Mouse (Mus musculus) right cerebral cortex, postnatal 10 days (tissue): ENCODE measurements around the gene Iqcj.

ENCODE experiments used
- DNase-seq, 2 experiments: peaks; one replicate each; pipeline ENCODE4 v3.0.0; 2021; ENCODE audit warnings: low spot score in 2 of 2

Gene Iqcj

DNA sequence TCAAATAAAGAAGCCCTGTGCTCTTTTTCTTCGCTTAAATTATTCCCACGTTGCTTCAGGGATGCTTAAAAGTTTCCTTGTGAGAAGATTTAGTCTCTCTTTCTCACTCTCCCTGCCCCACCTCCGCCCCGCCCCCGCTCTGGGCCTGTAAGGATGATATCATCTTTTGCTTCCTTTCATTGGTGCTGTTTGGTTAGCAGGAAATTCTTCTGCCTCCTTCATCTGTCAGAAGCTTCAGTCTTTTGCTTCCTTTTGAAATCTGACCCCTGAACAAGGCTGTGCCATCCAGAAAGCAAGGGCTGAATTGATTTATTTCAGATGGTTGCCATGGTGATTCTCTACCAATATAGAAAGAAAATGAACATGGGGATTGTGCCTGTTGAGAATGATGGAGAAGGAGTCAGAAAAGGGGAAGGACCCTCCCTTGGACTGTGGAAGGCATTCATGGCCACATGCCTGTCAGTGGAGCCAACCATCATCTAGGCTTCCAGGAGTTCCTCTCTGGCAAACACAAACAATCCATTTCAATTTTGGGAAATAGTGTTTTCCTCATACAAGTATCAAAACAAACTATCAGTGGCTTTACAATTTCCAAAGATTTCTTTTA is 62.5 kb downstream of the Iqcj start:
- peak; percentile 52 to 69 for DNase-seq

DNA sequence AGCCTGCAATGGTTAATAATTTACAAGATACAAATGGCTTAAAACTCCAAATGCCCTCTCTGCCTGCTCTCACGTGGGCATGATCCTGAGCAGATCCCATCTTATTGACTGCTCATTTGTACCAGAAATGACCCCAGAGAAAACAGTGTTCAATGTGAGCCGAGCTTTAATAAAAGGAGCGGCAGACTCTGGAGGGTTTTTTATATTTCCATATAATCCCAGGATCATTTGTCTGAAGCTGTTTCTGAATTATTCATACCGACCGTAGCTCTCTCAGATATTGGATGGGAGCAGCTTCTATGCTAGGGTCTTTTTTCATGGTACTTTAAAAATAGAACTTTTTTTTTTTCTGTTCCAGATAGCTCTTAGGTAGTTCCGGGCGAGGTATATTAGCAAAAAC is 67.7 kb downstream of the Iqcj start:
- no peak for DNase-seq

DNA sequence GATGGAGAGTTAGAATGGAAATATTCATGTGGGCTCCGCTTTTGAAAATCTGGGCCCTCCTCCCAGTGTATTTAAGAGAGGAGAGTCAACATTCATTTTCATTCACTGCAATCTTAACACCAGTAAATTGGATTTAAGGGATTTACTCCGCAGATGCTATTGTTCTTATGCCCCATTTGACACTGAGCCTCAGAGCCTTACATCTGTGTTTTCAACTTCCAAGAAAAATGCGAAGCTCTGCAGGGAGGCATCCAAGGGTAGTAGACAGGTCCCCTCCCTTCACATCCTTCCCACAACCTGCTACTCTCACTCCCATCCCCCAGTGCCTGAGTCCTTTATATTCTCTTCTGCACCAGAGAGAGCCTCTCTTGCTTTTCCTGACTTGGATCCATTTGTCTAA is 68.1 kb downstream of the Iqcj start:
- DNase-seq, result no peak

DNA sequence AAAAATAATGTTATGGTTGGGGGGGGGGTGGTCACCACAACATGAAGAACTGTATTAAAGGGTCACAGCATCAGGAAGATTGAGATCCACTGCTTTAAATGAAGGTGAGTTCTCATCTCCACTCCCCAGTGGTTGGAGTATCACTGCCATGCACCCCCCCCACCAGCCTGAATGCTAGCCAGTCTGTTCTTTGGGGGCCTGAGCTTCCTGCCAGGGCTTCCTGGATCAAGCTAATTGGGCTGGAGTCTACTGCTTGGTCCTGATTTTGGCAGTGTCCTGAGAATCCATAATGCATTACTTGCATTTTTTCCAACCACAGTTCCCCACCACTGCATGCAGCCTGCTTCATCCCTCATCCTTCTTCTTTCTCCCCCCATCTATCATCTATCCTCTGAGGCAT is 68.7 kb downstream of the Iqcj start:
- peak; percentile 54 to 58 for DNase-seq

DNA sequence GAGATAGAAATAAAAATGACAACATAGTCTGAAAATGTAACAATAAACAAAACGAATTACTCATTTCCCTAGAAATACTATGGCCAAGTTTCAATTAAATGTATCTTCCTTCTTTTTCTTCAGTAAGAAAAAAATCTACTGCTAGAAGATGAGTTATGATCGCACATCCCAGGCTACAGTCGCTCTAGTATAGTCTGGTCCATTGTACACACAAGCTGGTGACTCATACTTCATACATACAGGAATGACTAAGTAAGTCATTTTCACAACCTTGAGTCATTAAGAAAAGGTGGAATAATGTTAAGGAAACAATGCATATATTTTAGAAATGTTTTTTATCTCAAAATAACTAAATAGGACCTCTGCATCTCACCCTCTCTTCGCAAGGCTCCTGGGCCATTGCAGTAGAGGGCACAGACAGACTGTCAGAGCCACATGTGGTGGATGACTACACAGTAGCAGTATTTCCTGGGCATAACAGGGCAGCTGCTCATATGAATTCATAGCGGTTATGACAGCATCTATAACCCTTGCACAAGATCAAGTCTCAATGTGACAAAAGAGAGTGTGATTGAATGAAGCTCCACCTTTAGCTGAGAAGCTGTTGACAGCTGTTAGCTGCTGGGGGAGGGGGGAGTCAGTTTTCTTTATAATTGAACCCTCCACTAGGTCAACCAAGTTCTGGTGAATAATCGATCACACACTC is 70.1 kb downstream of the Iqcj start:
- DNase-seq, result no peak

DNA sequence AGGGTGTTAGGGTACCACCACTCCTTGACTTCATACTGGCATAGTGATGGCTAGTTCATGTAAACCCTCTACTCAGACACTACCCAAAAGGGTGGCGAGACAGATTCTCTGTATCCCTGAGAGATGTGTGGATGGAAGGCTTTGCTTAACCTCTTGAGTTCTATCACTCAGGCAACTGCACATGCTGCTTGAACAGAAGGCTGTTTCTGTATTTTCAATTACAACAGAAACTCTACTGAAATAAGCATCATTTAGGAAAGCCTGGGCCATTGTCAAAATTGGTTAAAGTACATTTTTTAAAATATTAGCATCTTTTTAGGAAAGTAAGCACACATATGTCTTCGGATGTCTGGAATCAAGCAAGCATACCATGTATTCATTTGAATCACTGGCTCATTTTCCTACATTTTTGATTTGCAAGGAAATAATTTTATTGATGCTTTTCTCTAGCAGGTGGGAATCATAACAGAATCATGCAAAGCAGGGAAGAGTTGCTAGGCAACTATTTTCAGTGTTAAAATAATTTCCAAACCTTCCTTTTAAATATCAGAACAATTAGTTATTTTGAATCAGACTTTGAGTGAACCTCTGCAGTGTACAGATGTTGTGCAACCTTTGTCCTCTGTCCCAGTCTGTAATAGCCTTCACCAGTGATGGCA is 82.4 kb downstream of the Iqcj start:
- DNase-seq, result no peak

DNA sequence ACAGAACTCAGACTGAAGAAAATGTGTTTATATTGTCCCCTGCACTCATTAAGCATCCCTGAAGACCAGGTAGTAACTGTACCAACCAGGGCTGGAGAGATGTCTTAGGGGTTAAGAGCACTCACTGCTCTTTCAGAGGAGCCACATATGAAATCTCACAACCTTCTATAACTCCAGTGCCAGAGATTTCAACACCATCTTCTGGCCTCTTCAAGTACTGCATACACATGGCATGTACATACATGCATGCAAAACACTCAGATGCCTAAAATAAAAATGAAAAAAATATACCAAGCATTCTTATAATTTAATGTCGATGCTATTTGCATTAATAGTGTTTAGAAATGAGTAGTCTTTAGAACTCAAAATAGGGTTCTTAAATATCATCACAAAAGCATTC is 88.0 kb downstream of the Iqcj start:
- no peak for DNase-seq

DNA sequence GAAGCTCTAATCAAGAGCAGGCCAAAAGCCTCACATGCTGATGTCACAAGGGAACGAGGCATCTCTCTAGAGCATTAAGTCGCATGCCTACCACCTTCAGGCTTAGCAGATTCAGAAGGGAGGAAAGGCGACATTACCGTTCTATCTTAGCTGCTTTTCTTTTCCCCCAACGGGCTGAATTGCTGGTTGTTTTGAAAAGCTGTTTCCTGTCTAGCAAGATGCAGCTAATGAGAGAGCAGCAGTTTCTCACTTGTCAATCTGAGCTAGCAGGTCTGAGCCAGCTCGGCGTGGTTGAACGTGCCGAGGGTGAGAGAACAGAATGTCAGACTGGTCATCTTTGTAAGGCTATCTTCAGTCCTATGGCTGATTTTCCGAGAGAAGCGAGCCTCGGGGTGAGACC is 91.3 kb downstream of the Iqcj start:
- DNase-seq, result no peak

DNA sequence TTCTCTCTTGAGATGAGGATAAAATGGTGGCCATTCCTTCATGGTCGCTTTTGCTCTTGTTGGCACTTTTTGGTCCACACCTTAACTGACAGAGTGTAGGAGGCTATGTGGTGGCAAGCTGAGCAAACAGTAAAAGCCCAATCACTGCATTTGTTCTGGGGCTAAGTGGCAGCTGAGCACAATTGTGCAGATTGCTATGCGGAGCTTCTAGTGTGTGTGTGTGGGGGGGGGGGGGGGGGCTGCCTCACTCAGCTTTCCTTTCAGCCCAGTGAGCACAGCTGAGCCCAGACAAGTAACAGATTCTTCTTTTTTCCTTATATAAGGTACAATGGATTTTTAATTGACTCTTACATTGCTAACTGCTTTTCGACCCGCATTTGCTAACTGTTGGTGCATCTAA is 110.4 kb downstream of the Iqcj start:
- DNase-seq, result no peak

DNA sequence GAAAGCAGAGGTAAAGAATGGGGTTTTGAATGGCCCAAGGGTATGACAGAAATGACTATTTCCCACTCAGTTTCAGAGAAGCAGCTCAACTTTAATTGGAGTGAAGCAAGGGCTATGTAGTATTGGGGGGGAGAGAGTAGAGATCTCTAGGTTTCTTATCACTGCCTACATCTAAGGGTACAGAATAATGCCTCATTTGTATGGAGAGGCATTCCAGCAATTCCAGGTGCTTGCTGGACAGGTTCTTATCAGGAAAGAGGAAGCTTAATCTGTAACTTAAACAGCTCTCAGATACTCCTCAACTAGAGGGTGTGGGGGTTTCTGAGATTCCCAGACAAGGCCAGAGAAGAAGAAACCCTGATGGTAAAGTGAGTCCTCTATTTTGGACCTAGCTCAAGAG is 120.3 kb downstream of the Iqcj start:
- no peak for DNase-seq

DNA sequence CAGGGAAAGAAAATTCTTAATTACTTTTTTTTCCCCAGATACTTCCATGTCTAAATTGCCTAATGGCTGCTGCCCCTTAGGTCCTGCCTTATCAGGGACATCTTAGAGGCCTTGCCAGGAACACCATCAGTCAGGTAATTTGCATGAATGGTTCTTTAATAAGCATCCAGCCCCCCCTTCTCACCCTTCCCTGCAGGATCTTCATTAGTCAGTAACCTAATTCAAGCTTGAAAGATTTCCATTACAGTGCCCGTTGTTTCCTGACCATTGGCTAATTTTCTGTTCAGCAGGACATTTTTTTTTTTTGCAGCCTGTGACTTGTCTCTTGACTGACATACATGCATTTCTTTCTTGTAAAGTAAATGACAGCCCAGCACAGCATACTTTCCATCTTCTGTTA is 123.8 kb downstream of the Iqcj start:
- DNase-seq, result no peak

DNA sequence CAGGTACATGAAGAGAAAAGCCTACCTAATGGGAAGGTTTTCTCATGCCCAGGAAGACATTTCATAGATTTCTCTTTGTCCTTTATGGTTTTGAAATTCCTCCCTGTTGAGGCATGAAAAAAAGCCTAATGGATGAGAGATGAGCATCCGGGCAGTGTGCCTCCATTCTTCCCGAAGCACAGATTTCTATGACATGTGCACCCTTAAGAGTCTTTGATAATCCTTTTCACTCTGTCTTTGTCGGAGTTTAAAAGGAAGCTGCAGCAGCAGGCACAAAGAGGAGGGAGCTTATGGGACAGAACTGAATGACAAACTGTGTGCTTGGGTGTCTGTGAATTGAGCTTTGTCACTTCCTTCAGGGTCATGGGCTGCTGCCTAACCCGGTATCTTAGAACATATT is 127.4 kb downstream of the Iqcj start:
- no peak for DNase-seq

DNA sequence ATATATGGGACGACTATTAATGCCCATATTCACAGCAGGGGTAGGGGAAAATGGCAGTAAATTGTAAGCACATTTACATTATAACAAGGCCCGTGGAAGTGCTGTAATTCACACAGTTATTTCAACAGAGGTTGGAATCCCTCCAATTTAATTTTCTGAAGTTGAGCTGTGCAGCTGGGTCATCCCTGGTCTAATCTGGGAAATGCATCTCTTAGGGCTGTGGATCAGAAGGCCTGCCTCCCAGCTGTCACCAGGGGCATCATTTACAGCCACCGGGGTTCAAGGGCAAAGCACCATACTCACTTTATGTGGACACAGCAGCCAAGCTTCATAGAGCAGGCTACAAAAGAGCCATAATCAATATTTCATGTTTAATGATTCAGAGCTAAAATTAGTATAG is 144.1 kb downstream of the Iqcj start:
- DNase-seq, result no peak

DNA sequence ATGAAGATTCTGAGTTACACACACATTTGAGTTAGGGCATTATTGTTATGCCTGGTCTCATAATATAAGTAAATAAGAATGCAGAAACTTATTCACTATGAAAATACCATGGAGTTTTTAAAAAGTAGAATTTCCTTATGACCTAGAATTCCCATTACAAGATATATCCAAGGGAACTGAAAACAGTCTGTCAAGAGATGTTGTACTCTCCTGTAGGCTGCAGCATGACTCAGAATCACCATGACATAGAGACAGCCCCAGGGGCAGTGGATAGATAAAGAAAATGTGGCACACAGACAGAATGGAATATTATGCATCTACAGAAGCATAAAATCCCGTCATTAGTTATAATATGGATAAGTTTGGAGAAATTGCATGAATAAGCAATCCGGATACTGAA is 150.9 kb downstream of the Iqcj start:
- DNase-seq, result no peak

DNA sequence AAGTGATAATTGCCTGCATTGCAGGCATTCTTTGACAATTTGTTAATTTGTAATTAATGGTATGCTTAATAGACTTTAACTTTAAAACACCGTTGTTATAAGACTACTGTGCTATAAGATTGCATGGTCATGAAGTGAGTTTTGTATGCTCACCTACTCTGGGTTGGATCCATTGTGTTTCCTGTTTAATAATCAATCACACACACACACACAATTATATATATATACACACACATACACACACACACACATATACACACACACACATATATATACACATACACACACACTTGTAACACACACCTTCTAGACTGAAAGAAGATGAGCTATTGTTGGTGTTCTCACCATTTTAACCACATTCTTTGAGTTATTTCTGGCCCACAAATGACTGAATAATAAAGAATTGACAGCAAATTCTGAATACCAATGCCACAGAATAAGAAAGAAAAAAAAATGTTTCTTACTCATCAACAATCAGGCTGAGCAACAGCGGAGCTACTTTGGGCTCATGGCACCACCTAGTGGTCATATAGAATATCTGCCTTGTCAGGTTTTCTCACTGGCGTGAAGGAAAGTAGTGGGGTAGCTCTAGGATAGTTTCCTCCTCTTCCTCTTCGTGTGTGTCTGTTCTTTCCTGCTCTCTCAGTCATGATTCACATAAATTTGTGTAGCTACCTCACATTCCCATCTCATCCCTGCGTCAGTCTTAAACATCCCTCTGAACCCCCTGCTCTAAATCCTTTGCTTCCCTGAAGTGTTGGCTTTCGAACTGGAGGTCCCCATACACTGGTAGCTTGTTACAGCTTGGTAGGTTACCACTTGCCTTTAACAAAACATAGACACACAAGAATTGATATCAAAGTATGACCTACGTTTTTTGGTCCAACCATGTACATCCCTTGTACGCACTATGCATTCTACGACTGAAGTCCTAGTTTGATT is 153.7 kb downstream of the Iqcj start:
- peak; percentile 61 to 69 for DNase-seq

DNA sequence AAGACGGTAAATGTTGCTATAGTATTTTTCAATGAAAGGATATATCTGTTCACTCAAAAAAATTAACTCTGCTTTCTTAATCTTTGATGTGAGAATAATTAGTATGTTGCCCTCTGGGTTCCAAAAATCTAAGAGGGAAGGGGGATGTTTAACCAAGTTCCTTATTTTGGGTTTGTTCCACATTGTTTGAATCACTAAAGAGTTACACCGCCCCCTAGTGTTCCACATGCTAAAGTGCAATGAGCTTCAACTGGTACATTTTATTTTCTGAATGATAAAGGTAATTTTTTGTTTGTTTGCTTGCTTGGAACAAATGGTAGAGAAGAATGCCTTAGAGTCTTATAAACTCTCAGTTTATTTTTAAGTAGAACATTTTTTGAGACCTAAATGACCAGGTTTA is 161.5 kb downstream of the Iqcj start:
- peak in 1 of 2 experiments; percentile 46 for DNase-seq

DNA sequence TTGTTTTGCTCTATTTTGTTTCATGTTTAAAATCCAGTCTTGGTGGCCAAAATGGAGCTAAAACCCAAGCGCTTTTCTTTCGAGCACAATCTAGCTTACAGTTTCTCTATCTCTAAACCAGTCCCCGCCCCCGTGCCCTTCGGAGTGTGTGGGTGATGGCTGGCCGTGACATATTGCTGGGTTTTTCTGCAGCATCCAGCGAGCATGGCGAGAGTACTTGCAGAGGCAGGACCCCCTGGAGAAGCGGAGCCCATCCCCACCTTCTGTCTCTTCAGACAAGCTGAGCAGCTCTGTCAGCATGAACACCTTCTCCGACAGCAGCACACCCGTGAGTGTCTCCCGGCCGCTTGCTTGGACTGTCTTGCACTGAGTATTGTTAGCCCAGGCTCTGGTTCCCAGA is 163.1 kb downstream of the Iqcj start:
- no peak for DNase-seq

DNA sequence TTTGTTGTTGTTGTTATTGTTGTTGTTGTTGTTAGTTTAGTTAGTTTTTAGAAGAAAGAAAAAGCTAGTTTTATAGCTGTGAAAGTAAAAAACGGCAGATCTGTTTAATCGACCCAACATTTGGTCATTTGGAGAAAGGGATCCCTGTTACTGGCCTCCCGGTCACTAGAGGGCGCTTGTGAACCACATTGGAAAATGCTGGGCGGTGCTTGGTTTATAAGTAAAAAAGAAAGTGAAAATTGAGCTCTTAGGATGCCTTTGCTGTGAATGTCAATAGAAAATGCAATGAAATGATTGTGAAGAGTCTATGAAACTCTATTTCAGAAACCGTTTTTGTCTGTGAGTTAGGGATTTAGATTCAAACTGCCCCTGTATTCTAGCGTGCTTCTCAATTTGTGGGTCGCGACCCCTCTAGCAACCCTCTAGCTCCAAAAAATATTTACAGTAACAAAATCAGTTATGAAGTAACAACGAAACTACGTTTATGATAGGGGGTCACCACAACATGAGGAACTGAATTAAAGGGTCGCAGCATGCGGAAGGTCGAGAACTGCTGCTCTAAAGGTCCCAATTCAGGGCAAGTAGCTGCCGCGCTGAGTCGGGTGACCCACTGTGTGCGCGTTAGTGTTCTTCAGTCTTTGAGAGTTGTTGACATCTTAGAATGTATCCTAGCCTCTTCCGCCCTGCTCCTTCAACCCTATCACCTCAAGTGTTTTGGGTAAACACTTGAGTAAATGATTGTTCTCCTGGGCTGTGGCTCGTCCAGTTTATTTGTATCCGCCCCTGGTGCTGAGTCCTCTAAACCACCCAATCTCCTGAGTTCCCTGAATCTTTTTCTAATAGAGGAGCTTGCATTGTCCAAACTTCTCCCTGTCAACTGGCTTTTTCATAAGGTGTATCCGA is 164.6 kb downstream of the Iqcj start:
- DNase-seq, result peak; percentile 75 to 86

DNA sequence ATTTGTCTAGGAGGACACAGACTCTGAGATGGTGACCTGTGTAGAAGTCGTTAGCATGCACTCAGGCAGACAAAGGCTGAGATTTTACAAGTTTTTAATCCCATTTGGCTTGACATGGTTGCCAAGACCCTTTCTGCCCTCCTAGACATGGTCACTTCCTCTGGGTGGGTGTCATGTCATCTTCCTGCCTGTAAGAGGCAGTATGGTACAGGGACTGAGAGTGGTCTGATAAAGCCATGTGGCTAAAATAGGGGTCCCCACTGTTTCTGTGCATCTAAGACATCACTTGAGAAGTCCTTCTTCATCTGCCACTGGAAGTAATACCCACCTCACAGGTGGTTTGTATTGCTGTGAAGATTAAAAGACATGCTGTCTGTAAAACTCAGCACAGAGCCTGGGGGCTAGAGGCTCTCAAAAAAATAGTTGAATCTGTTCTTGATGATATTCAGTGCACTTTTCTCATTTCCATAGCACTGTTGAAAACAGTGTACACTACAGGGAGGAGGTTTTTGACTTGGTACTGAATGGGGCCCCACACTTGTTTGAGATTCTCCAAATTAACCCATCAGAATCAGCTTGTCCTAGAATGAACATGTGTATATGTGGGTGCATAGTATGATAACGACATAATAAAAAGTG is 167.3 kb downstream of the Iqcj start:
- DNase-seq, result peak in 1 of 2 experiments; percentile 53

DNA sequence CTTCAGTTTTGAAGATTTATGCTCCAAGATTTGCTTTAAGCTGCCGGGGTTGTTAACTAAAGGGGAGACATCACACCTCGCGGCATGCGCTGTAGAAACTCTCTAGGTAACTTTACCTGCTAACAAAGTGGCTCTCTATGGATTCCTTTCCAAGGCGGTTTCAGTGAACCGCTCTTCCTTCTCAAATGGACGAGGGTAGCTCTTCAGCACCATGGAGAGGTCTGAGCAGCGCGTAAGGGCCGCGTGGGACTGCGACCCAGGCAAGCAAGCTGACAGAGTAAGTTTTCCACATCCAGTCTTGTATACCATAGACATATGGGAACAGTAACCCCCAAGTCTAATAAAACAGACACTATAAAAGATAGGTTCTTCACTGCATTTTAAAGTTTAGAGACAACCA is 172.7 kb downstream of the Iqcj start, which contains the start of gene Schip1:
Gene Schip1, plus strand, starts transcription at position 72 of the 400 bp plus-strand sequence.
- DNase-seq, result no peak
